In genomic region chr2:70505896-70506295, GRCm38 (mm10) we compare ENCODE assay signal across 17 mouse cellular contexts. TPM values are rescaled to one million over a fixed set of nuclear protein-coding genes. Genes with fewer than 3 reads are reported as not detected.
DNase-seq lines count a peak whose midpoint lies in the region; ATAC-seq and TF ChIP-seq lines count a peak whose summit lies in the region.
"Had no signal": no experiment of that assay in that cellular context is flagged by ENCODE, and none has a peak within 500 bp of the region (broad histone marks: within the 10 kb centered on the region; RNA-seq: fewer than 3 reads in every experiment).

No protein-coding gene starts in this region.

- no peaks in the 10 kb centered on the region for H3K27me3 ChIP-seq in kidney, embryonic 15.5 days

- no peak for ATAC-seq in kidney, embryonic 15.5 days (replicated peaks; ENCODE audit: low FRiP score)
- ATAC-seq: intestine, embryonic 16.5 days had no signal

- H3K4me3 ChIP-seq in kidney, embryonic 15.5 days (replicated peaks): no peak overlapping the region
- H3K4me3 ChIP-seq: heart, embryonic 10.5 days; hindbrain, embryonic 10.5 days; layer of hippocampus, adult 2 months; limb, embryonic 12.5 days; liver, embryonic 15.5 days had no signal

- TF ChIP-seq POLR2A in brain, embryonic 14.5 days (IDR thresholded peaks at IDR 0.05; ENCODE audit: borderline replicate concordance, extremely low read depth, insufficient read depth, insufficient read length, poor library complexity, severe bottlenecking): no peak

- H3K4me1 ChIP-seq in kidney, embryonic 15.5 days: peaks cover 32% of the 10 kb centered on the region
- H3K4me1 ChIP-seq: liver, embryonic 15.5 days had no signal

- peak overlapping the region; percentile 14; the same call in 1 of the 2 replicates for H3K27ac ChIP-seq in kidney, embryonic 15.5 days
- H3K27ac ChIP-seq: heart, embryonic 10.5 days; hindbrain, embryonic 10.5 days; layer of hippocampus, adult 2 months; limb, embryonic 12.5 days; liver, embryonic 15.5 days had no signal

- no peak overlapping the region for H3K9ac ChIP-seq in kidney, embryonic 15.5 days
- H3K9ac ChIP-seq: limb, embryonic 12.5 days; liver, embryonic 15.5 days had no signal

- TF ChIP-seq CTCF in brain, embryonic 14.5 days (IDR thresholded peaks at IDR 0.05; ENCODE audit: borderline replicate concordance, extremely low read depth, insufficient read depth, insufficient read length): no peak

- H3K4me2 ChIP-seq in kidney, embryonic 15.5 days: no peak overlapping the region
- H3K4me2 ChIP-seq: limb, embryonic 12.5 days; liver, embryonic 15.5 days had no signal

- no peaks in the 10 kb centered on the region for H3K36me3 ChIP-seq in kidney, embryonic 15.5 days
- H3K36me3 ChIP-seq: heart, embryonic 10.5 days; hindbrain, embryonic 10.5 days; limb, embryonic 12.5 days; liver, embryonic 15.5 days had no signal

- WGBS in kidney, embryonic 15.5 days: 33% methylated on average over 4 of the region's 4 CpGs

- DNase-seq in kidney, postnatal 4 days: no peak
- DNase-seq in B cell, adult 2 months: peak; percentile 37 to 39
- DNase-seq in brain, embryonic 14.5 days (ENCODE audit: low read depth): peak; percentile 54
- DNase-seq in lung, postnatal 14 days: peak; percentile 5
- DNase-seq in gastrocnemius, adult 18-20 months (ENCODE audit: low spot score): no peak
- no peak for DNase-seq in thymus, postnatal 14 days
- DNase-seq: adrenal gland, postnatal 36 days; cerebellum, adult 9-11 months; gastrocnemius, postnatal 14 days; right cerebral cortex, postnatal 14 days had no signal

- H3K9me3 ChIP-seq in kidney, embryonic 15.5 days (replicated peaks): no peaks in the 10 kb centered on the region
- H3K9me3 ChIP-seq: heart, embryonic 10.5 days; hindbrain, embryonic 10.5 days; limb, embryonic 12.5 days; liver, embryonic 15.5 days had no signal

RNA-seq across cellular contexts. Expression of gene Erich2, which starts 2.7 kb away (rescaled TPM):
- polyA plus RNA-seq in kidney, embryonic 15.5 days (2015; fragmentation: Nextera tagmentation; extraction: Ambion mirVana): 1.9 and 2.3 TPM in 2 replicates
- 2.3 and 2.6 TPM in 2 replicates for polyA plus RNA-seq in brain, embryonic 14.5 days (2012; rRNA removed)
- total RNA-seq in gastrocnemius, adult 18-20 months (2021): not detected
- total RNA-seq: gastrocnemius, postnatal 14 days had no signal
- polyA plus RNA-seq: liver, embryonic 15.5 days had no signal

RNA-seq across cellular contexts. Expression of gene Sp5, which starts 31.2 kb away (rescaled TPM):
- 2.8 and 3.1 TPM in 2 replicates for polyA plus RNA-seq in kidney, embryonic 15.5 days (2015; fragmentation: Nextera tagmentation; extraction: Ambion mirVana)
- polyA plus RNA-seq in brain, embryonic 14.5 days (2012; rRNA removed): 18.8 and 19.2 TPM in 2 replicates
- total RNA-seq in gastrocnemius, adult 18-20 months (2021): not detected
- total RNA-seq: gastrocnemius, postnatal 14 days had no signal
- polyA plus RNA-seq: liver, embryonic 15.5 days had no signal

RNA-seq across cellular contexts. Expression of gene Gad1, which starts 47.0 kb away (rescaled TPM):
- 0.23 and 0.36 TPM in 2 replicates for polyA plus RNA-seq in kidney, embryonic 15.5 days (2015; fragmentation: Nextera tagmentation; extraction: Ambion mirVana)
- 140 and 158 TPM in 2 replicates for polyA plus RNA-seq in brain, embryonic 14.5 days (2012; rRNA removed)
- under 1 TPM in 1 of 2 experiments, not detected in 1; 0.12 TPM for total RNA-seq in gastrocnemius, adult 18-20 months (2021)

Comparison
In these comparisons a context has a peak if more than half of its experiments do, and no peak if none do; other contexts are left out.
1. DNase-seq: peak in B cell, adult 2 months (2 of 2), brain, embryonic 14.5 days (single experiment) and lung, postnatal 14 days (single experiment); none in kidney, postnatal 4 days (0 of 2), gastrocnemius, adult 18-20 months (single experiment) and thymus, postnatal 14 days (single experiment).
2. RNA of gene Gad1, which starts 47.0 kb away (polyA plus RNA-seq): 140 to 158 TPM in brain, embryonic 14.5 days; 0.23 to 0.36 TPM in kidney, embryonic 15.5 days; every median in the first group is over 100 times any median in the second.